Mouse (Mus musculus): Measurements from ENCODE around the gene Crtc2.

GRCm38 (mm10) chr3:90255784-90256353 is 1.9 kb downstream of the Crtc2 start:
- no peak for TF ChIP-seq CTCF (IDR thresholded peaks at IDR 0.05 in 2 of 3, conservative IDR thresholded peaks at IDR 0.05 in 1 of 3; ENCODE audit: control insufficient read depth in 1 of 3, insufficient read depth in 1 of 3, low read depth in 2 of 3, low read length in 3 of 3, poor library complexity in 1 of 3, severe bottlenecking in 1 of 3)
- no peak for TF ChIP-seq ZMIZ1 (IDR thresholded peaks at IDR 0.05; ENCODE audit: low read depth, low read length)
- TF ChIP-seq GATA1 (IDR thresholded peaks at IDR 0.05; ENCODE audit: low read depth, low read length): no peak
- no peak for TF ChIP-seq E2F4 (IDR thresholded peaks at IDR 0.05; ENCODE audit: borderline replicate concordance, low read depth, low read length)
- TF ChIP-seq MXI1 (IDR thresholded peaks at IDR 0.05; ENCODE audit: low read depth, low read length): no peak
- TF ChIP-seq MAFK (IDR thresholded peaks at IDR 0.05; ENCODE audit: borderline replicate concordance, low read depth, low read length): no peak
- TF ChIP-seq HCFC1 (IDR thresholded peaks at IDR 0.05; ENCODE audit: low read depth, low read length): no peak
- TF ChIP-seq ETS1 (IDR thresholded peaks at IDR 0.05; ENCODE audit: low read depth, low read length): no peak
- TF ChIP-seq JUND (IDR thresholded peaks at IDR 0.05; ENCODE audit: low read depth, low read length): no peak
